Mouse (Mus musculus) heart, adult 9 months (tissue): ENCODE measurements at regions not wholly inside any gene's neighbourhood (a gene's known extent, or its start where the extent isn't known, plus 50 kb on each side); places are given as distances from the start of the nearest gene placed in this dataset.

Source experiments
- DNase-seq, 2 experiments: peaks; one replicate each; pipeline ENCODE4 v3.0.0; 2022; ENCODE audit warnings: low spot score in 2 of 2

DNA sequence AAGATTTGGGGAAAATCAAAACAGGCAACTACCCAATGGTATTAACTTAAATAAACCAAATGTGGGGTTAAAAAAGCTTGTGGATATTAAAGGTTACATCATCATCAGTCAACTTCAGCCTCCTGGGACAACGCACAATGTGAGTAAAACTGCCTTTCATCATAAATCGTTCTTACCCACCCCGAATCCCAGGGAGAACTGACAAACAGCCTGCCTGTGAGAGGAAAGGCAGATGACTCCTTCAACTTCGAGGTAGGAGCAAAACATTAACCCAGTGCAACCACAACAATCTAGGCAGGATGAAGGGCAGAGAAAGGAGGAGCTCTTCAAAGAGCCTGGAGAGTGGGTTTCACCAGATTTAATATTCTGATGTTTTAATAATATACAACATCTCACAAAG, 135.3 kb upstream of the Gm37988 start:
- no peak for DNase-seq

DNA sequence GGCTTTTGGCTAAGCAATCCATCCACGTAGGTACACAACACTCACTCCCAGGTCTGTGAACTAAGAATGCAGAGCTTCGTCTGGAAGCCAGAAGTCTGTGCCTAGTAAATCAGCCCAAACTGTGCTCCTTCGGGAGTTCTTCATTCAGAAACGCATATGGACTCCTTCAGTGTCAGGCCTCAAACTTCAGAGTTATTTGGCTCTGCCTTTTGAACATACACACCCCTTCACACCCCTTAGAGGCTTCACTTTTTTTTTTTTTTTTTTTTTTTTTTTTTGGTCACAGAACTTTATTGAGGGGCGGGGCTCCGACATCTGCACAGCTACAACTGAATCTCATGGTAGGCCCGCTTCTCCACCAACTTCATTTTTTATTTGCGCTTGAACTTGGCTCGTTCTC, 120.1 kb upstream of the Gm37988 start:
- DNase-seq = no peak

DNA sequence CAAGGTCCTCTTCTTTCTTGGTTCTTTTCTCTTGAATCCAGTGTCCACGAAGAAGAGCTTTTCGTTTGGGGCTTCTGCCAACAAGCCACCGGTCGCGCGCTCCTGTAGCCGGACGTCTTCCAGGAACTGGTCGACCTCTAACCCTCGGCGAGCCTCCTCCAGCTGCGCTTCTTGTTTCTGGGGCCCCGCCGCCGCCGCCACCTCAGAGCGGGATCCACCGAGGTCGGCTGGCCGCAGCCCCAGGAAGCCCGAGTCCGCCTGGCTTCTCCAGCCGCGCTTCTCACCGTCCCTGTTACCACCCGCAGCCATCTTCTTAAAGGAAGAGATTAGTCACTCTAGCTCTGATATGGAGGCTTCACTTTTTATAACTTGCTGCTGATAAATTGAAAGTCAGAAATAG, 118.6 kb upstream of the Gm37988 start:
- DNase-seq = no peak

DNA sequence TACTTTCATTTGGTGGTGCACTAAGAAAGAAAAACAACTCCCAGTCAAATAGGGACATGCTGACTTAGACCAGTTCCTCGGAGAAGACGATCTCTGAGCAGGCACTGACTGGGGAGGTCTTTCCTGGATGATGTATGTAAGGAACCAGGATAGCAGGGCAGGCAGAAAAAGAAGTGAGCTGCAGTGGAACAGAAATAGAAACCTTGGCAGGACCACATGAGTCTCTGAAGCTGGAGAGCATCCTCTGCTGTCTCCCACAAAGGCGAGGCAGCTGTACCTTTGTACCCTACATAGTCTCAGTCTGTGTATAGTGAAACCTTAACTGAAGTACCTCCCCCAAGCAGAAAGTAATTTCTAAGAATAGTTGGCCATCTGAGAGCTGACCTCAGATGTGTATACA, 104.4 kb upstream of the Gm37988 start:
- DNase-seq = no peak

DNA sequence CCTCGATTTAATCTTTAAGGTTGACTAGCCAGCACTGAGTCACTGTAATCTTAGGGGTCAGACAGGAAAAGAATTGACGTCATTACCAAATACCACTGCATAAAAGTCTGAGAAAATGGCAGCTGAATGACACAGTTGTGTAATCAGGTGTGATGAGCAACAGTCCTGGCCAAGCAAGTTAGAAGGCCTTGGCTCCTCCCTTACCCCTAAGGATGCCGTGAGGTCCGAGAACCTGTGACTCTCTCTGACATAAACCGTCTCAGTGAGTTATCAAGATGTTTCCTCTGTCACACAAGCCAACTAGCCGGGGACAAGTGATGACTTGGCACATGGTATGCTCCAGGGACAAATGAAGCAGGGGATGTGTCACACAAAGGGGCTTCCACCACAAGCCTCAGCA, 101.5 kb upstream of the Gm37988 start:
- peak; percentile 50 to 76 for DNase-seq

DNA sequence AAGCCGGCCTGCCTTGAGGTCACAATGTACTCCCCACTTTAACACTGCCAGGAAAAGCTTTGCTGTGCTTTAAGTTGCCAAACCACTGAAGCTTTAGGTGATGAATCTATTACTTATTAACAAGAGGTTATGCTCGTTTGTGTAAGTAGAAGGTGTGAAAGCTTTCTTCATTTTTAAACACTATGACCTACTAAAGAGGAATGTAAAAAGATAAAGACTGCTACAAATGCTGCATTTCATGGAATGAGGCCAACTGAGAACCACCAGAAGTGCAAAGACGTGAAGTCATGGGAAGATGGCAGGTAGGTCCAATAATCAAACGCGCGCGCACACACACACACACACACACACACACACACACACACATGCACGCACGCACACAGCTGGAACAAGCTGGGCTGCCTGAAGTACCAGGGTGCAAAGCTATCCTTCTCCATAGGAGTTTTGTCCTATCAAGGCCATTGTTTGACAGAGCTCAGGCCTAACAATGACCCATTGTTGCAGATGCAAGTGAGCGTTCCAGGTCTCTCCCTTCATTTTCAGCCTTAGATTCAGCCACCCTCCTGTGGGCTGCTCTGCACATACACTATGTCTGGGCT, 85.3 kb upstream of the Gm37988 start:
- DNase-seq = no peak
